Mouse (Mus musculus): ENCODE measurements around the gene Btn1a1.

Gene Btn1a1

DNA sequence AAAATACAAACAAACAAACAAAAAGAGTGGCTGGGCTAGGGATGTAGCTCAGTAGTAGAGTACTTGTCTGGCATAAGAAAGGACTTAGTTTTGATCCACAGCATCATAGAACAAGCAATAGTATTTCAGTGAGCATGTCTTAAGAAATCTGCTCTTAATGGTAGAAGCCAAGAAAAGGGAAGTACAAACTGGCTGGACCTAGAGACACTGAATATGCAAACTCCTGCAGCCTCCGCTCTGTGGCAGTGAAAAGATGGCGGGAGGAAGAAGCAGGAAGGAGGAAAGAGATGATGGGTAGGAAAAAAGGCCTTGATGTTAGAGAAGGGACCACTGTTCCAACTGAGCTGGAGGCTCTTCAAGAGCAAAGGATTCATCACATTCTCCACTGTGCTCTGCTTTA, 17.5 kb upstream of the Btn1a1 start:
- no peak for DNase-seq (ENCODE audit: low spot score)

DNA sequence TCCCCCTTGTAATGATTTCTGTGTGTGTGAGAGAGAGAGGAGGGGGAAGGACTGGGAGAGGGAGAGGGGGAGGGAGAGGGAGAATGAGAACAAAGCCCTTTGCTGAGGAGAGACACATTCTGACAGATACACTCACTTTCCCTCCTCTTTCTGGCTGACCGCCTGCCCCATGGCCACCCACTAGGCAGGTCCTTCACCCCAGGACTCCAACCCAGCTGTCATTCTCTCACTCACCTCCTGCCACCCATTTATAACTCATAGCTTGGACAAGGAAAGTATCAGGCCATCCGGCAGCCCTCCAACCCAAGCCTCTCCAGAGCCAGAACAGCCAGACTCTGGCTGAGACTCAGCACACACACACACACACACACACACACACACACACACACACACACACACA, 10.0 kb upstream of the Btn1a1 start:
- DNase-seq (ENCODE audit: low spot score): peak; percentile 50

DNA sequence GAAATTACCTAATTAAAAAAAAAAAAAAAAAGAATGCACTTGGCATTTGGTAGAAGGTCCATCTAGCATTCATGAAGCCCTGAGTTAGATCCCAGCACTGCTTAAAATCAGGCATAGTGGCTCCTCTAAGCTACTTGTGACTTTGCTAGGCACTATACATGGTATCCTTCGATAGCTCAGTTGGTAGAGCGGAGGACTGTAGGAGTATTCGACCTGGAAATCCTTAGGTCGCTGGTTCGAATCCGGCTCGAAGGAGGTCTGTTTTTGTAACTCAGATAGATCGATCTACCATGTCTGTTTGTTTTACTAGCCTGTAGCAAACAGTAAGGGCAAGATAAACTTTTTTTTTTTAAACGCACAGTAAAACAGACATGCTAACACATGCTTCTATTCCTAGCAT, 1.2 kb upstream of the Btn1a1 start:
- DNase-seq (ENCODE audit: low spot score): peak; percentile 50

DNA sequence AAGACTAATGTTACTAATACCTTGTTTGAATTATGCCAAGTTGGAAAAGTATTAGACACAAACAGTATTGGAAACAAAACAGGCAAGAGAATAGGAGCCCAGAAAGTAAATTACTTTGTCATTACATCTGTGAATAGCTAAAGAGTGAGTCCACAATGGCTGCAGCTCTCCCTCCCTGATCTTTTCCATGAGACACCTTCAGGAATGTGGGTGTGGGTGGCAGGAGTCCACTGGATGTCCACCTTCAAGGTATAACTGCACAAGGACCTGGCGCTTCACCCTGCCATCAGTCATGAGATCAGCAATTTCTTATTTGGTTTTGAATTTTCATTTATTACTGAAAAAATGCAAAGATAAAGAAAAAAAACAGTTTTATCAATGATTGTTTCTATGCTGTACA, 605 bp upstream of the Btn1a1 start:
- no peak for DNase-seq (ENCODE audit: low spot score)

DNA sequence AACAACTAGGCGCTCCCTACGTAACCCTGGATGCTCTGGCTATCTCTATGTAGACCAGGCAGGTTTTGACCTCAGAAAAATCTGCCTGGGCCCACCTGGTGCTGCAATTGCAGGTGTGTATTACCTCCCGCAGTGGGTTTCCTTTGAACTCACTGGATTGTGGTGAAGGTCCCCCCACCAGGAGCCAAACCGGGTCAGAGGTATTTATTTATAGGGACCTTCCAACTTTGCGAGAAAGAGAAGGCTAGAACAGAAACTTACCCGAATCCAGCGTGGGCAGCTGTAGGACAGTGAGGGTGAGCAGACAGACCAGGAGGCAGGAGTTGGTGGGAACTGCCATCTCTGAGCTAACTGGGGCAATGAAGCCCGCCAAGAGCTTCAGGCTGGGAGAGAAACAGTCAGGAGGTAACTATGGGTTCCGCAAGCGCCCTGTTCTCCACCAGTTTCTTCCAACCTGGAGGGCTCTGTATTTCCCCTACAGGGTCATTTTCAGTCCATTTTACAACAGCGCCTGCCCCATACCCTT, 797 bp downstream of the Btn1a1 start:
- no peak for DNase-seq (ENCODE audit: low spot score)

DNA sequence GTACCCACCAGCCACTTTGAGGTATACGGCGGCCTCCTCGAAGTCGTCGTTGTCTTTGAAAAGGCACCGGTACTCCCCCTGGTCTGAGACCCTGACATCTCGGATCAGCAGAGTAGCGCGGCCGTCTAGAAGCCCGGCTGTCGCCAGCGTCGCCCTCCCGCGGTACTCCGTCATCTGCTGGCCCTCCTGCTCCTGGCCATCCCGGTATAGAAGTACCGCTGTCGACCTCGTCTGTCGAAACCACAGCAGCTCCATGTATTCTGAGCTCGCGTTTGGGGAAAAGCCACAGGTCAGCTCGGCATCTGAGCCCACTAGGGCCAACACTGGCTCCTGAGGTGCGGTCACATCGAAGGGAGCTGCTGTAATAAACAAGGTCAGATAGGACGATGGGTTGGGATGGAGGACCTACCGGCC, 1.5 kb downstream of the Btn1a1 start:
- peak; percentile 49 for DNase-seq (ENCODE audit: low spot score)

DNA sequence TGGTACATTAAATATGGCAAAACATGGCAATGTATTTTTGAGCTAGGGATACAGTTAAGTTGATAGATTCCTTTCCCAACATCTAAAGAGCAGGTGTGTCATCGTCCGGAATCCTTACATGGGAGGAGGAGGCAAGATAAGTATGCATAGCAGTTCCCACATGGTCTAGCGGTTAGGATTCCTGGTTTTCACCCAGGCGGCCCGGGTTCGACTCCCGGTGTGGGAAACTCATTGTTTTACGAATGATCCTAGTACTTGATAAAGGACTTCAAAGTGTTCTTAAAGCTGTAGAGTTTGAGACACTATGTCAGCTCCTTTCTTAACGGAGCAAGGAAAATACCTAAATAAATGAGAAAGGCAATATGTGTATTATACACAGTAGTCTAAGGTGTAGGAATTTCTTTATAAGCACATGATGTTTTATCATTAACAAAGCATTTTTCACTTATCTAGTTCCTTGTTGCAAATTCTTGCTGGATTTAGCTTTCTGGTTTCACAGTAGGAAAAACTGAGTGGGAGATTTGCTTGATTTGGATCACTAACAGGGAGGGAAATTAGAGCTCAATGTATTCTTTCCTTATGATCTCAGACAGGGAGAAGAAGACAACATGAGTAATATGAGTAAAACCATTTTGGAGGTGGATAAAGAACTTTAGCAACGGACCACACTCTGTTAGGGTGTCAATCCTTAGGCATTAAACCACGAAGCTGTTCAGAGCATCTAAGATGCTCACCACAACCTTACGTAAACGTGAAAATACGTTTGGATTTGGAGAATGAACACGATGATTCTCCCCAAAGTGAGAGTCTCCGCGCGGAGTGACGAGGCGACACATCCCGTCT, 2.1 kb downstream of the Btn1a1 start:
- peak; percentile 49 for DNase-seq (ENCODE audit: low spot score)

DNA sequence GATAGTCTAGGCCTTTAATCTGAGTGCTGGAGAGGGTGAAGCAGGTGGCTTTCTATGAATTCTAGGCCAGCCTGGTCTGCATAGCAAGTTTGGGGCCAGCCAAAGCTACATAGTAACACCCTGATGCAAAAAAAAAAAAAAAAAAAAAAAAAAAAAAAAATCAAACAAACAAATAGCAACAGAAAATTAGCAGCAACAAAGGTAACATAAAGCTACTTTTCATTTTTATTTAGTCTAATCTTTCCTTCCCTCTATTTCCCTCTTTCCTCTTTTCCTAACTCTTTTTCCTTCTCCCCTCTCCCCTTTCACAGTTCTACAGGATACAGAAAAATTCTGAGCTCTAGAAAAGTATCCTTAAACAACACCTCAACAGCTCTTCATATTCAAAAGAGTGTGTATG, 3.0 kb downstream of the Btn1a1 start:
- DNase-seq (ENCODE audit: low spot score): no peak

DNA sequence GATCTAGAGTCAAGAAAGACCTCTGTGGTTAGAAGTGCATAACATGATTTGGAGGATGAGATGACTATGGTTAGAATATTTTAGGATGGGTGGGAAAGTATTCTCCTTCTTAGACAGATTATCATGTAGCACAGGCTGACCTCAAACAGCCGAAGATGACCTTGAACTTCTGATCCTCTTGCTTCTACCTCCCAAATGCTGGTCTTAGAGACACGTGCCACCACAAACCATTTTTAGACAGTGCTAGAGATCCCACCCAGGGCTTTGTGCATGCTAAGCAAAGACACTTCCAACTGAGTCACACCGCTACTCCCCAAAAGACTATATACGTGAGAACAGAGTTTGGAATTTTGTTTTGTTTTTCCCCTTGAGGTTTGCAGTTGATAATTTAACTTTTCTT, 3.6 kb downstream of the Btn1a1 start:
- no peak for DNase-seq (ENCODE audit: low spot score)

DNA sequence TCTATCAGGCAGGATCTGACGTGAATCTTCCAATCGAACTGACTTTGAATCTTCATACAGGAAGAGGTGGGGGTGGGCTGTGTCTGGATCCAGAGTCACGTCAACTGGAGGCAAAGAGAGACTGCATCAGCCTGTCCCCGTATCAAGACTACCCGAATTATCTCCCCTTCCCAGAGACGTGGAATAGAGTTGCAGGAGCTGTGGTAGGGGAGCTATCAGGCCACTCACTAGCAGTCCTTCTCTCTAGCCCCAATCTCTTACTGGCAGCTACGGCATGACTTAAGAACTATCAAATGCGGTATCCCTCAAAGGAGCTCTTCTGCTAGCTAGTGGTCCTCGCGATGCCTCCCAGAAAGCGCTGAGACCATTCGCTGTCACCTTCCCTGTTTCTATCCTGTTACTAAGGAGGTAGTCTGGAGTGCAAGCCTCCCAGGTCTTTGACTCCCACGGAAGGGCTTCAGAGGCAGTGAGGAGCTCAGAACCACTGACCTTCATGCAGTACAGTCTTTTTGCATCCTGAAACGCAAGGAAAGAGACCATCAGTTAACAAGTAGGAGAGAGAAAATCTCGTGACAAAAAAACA, 6.3 kb downstream of the Btn1a1 start:
- no peak for DNase-seq (ENCODE audit: low spot score)

DNA sequence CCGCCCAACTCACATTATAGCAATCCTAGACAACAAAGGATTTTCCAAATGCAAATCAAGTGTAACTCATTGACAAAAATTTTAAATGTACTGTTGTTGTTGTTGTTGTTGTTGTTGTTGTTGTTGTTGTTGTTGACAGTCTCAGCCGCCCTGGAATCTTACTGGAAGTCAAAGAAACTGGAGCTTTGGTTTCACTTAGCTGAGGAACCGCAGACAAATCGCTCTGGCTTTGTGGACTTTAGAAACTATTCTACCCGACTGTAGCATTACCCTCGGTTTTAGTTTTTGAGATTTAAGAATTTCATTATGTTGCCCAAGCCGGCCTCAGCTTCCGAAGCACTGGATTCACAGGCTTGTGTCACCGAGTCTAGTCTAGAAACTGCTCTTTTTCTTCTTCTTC, 11.8 kb downstream of the Btn1a1 start:
- peak; percentile 41 for DNase-seq (ENCODE audit: low spot score)

DNA sequence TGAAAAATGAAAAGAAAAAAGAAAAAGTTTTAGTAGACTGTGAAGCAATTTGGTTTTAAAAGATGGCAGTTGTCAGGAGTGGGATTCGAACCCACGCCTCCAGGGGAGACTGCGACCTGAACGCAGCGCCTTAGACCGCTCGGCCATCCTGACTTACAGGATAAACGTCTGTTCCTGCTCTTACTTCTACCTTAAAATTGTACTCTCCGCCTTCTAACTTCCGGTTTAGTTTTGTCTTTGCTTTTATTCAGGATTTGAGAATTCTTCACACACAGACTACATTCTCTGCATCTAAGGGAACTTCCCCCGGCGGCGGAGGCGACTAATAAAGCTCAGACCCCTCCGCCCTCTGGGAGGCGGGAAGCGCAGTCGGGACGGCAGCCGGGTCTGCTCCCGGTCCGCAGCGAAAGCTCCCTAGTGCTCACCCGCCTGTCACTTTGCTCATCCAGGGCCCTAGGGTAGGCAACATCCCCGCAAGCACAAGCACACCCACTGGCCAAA, 12.3 kb downstream of the Btn1a1 start:
- DNase-seq (ENCODE audit: low spot score): peak; percentile 79

DNA sequence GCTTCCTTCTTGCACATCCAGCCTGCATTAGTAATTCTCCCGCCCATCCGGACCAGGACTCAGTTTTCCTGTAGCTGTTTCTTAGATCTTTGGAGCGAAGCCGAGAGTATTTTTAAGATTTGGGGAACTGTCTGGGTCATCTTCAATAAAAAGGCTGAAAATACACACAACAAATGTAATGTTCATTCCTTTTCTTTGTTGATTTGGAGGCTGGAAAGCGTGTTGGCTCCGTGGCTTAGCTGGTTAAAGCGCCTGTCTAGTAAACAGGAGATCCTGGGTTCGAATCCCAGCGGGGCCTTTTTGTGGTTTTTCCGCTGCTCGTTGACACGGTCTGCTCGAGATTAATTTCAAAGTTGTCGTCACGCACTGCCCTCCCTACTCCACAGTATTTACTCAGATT, 15.3 kb downstream of the Btn1a1 start:
- peak; percentile 85 for DNase-seq (ENCODE audit: low spot score)

DNA sequence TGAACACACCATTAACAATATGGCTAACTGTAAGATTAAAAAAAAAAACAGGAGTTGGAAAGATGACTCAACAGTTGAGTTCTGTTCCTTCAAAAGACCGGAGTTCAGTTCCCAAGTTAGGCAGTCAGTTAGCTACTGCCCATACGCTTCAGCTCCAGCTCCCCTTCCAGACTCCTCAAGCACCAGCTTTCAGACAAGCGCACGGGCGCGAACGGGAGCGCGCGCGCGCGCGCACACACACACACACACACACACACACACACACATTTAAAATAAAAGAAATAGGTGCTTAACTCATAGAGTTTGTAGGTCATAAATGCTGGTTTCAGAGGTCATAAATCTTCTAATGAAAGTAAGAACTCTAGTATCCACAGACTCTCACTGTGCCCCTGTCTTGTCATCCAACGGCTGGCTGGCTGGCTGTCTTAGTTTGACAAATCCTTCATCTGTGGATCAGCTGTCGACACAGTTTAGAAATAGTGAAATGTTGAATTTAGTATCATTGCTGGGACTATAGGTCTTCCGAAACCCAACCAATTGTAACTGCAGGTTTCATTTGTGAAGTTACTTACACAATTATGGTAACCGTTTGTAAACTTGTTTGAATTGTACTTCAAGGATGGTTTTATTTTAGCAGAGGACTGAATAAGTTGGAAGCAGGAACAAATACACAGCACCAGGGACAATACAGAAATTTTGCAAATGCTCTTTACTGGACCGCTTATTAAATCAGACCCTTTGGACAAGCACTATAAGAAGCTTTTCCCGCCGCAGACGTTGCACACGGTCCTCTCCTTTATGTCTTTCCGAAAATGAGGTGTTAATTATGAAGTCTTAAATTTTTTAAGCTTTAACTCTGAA, 16.2 kb downstream of the Btn1a1 start:
- DNase-seq (ENCODE audit: low spot score): peak; percentile 69

DNA sequence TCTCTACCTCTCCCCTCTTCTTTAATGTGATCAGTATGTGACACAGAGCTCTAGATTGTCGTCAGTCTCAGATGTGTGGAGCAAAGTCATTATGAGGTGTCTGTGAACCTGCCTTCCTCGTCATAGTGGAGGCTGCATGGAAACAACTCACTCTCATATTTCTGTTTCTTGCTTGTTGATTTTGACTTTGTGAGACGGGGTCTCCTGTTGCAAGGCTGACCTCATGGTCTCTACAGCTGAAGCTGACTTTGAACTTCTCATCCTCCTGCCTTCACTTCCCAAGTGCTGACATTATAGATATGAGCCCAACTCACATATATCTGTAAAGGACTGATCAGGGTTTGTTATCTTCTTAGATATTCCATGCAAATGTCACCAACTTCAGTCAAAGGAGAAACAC, 16.9 kb downstream of the Btn1a1 start:
- no peak for DNase-seq (ENCODE audit: low spot score)

DNA sequence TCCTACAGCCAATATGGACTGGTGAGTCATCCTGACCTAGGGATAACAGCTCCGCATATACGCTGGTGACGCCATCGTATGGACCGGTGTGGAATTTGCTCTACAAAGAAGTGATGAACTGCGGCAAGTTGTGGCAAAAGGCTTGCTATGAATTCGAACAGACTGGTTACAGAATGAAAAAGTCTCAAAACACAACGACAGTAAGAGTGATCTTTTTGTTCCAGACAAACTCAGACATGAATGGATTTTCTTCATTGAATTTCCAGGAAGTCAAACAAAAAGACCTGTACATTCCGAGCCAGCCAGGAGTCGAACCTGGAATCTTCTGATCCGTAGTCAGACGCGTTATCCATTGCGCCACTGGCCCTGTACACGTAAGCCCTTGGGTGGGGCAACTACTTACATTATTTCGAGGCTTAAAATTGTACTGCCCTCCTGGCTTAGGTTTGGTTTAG, 19.2 kb downstream of the Btn1a1 start:
- peak; percentile 86 for DNase-seq (ENCODE audit: low spot score)

DNA sequence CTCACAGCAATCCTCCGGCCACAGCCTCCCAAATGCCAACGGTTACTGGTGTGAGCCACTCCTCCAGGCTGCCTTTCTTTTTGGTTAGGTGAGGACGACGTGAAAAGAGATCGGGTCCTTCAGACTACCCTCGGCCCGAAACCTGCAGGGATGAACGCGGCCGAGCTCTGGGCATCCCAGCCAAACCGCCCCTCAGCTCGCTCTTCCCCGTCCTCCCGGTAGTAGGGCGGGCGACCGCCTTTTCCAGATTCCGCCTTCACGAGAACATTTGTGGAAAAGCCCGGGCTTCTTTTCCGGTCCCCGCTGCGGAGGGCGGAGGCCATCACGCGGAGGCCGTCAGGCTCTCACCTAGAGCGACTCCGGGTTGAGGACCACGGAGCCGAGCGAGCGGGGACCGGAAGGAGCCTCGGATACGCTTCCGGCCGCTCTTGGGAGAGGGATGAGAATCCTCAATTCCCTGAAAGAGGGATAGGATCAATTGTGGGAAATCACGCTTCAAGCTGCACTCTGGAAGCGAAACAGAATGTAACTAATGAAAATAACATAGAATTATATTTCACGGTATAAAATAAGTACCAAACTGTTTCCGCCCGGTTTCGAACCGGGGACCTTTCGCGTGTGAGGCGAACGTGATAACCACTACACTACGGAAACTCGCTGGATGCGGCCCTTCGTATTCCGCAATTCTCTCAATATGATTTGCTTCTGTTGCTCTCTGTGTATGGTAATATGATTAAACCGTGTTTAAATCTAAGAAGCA, 20.0 kb downstream of the Btn1a1 start:
- DNase-seq (ENCODE audit: low spot score): peak; percentile 94

DNA sequence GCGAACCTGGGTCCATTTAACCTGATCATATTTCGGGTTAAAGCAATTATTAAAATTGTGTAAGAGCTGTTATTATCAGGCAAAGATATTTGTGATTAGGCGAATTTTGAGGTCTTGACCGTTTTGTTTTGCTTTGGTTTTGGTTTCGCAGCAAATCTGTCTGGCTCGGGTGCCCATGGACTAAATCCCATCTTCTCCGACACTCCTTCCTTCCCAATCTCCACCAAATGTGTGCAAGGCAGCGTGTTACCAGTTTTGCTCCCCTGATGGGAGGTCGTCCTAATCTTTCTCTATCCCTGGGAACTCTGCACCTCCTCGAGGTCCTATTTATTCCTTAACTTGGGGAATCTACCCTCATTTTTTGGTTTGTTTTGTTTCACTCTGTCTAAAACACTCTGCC, 20.5 kb downstream of the Btn1a1 start:
- DNase-seq (ENCODE audit: low spot score): no peak

DNA sequence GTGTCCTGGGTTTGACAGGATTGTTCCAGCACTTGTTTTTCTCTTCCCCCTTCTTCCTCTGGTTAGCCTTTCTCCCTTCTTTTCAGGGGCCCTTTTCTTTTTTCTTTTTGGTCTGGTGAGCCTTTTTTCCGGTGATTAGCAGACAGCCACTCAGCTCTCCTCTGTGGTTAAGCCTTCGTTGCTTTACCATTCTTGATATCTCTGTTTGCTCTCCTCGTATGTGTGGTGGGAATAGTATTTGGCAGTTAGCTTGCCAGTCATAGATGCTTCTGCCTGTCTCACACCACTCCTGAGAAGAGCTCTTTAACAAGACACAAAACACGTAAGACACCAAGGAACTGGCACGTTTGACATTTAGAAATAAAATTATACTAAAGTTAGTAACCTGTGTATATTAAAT, 21.2 kb downstream of the Btn1a1 start:
- no peak for DNase-seq (ENCODE audit: low spot score)

DNA sequence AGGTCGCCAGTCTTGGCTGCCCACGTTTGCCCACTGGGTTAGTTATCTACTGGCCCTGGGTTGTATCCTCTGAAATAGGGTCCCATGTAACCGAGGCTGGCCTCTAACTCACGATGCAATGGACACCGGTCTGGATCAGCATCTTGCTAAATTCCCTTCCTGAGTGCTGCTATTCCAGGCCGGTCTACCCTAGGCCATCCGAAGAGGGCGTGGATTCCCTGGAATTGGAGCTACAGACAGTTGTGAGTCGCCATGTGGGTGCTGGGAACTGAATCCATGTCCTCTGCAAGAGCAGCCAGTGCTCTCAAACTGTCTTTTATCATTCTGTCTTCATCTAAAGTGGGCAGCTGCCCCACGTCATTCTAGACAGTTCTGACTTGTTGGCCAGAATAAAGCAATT, 25.8 kb downstream of the Btn1a1 start:
- DNase-seq (ENCODE audit: low spot score): no peak

DNA sequence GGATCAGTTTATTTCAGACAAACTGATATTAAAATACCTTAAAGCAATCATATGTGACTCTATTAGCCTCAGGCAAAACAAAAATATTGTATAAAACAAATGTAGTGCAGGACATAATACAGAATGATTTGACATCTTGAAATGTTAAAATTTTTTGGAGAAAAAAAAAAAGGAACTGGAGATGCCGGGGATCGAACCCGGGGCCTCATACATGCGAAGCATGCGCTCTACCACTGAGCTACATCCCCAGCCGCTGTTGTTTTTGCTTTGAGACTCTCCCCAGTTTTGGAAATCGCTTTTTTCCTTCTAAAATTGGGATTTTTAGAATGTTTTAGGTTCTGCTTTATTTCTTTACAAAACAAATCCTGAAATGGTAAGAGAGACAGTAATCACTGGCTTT, 27.2 kb downstream of the Btn1a1 start:
- peak; percentile 76 for DNase-seq (ENCODE audit: low spot score)

DNA sequence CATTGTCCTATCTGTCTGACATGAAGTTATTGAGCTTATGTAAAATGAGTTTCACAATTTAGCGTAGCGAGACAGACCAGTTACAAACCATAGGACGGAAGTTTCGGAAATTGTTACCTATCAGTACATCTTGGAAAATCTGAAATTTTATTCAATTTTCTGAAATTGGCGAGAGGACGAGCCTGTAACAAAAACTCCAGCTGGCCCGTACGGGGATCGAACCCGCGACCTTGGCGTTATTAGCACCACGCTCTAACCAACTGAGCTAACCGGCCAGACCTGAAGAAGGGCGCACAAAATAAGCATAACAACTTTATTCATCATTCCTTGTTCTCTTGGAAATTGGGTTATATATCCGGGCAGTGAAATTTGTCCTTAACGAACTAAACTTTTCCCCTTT, 27.8 kb downstream of the Btn1a1 start:
- peak; percentile 91 for DNase-seq (ENCODE audit: low spot score)

Data from testis, postnatal 10 days (tissue).